Mouse (Mus musculus): ENCODE results near the gene Enthd1. TPM values are rescaled to one million over a fixed set of nuclear protein-coding genes. Genes with fewer than 3 reads are reported as not detected.

Enthd1 gene
- not detected in 2 replicates for polyA plus RNA-seq (2012; rRNA removed)

- no peak within 1 kb of the TSS for H3K4me3 ChIP-seq (replicated peaks; ENCODE audit: insufficient read depth, low read depth, low read length)
- H3K27ac ChIP-seq (ENCODE audit: insufficient read depth, low read length): no peak within 1 kb of the TSS
- H3K4me1 ChIP-seq (ENCODE audit: control insufficient read depth, insufficient read depth, low read length): peaks cover 2% of the 10 kb centered on the region; the same call in 1 of the 2 replicates
- no peaks in the 10 kb centered on the region for H3K27me3 ChIP-seq (ENCODE audit: control insufficient read depth, insufficient read depth, low read length)
- no peak for TF ChIP-seq CTCF (IDR thresholded peaks at IDR 0.05; ENCODE audit: borderline replicate concordance, insufficient read depth, low read depth, low read length)
- TF ChIP-seq POLR2A (IDR thresholded peaks at IDR 0.05; ENCODE audit: borderline replicate concordance, insufficient read depth, low read length): no peak
- no peak for DNase-seq
- 81% methylated on average over 19 of the region's 19 CpGs for WGBS
Observed at GRCm38 (mm10) chr15:80565106-80565665, at the start of gene Enthd1. TSS of gene Enthd1 (minus strand) at chr15:80565156.

- H3K4me1 ChIP-seq (ENCODE audit: control insufficient read depth, insufficient read depth, low read length): peaks cover 3% of the 10 kb centered on the region; the same call in 1 of the 2 replicates
- TF ChIP-seq CTCF (IDR thresholded peaks at IDR 0.05; ENCODE audit: borderline replicate concordance, insufficient read depth, low read depth, low read length): no peak
- H3K4me3 ChIP-seq (replicated peaks; ENCODE audit: insufficient read depth, low read depth, low read length): no peak overlapping the region
- WGBS: 88% methylated on average over 5 of the region's 5 CpGs
- no peak overlapping the region for H3K27ac ChIP-seq (ENCODE audit: insufficient read depth, low read length)
- no peak for DNase-seq
- H3K27me3 ChIP-seq (ENCODE audit: control insufficient read depth, insufficient read depth, low read length): no peaks in the 10 kb centered on the region
Observed at GRCm38 (mm10) chr15:80613904-80614303, 48.9 kb upstream of the Enthd1 start.

GRCm38 (mm10) chr15:80611478-80611877 lies 46.5 kb upstream of the Enthd1 start:
- no peak overlapping the region for H3K4me3 ChIP-seq (replicated peaks; ENCODE audit: insufficient read depth, low read depth, low read length)
- DNase-seq: no peak
- peaks cover 3% of the 10 kb centered on the region; the same call in 1 of the 2 replicates for H3K4me1 ChIP-seq (ENCODE audit: control insufficient read depth, insufficient read depth, low read length)
- no peak for TF ChIP-seq POLR2A (IDR thresholded peaks at IDR 0.05; ENCODE audit: borderline replicate concordance, insufficient read depth, low read length)
- no peak for TF ChIP-seq CTCF (IDR thresholded peaks at IDR 0.05; ENCODE audit: borderline replicate concordance, insufficient read depth, low read depth, low read length)
- no peak overlapping the region for H3K27ac ChIP-seq (ENCODE audit: insufficient read depth, low read length)
- no peaks in the 10 kb centered on the region; the same call in 1 of the 2 replicates for H3K27me3 ChIP-seq (ENCODE audit: control insufficient read depth, insufficient read depth, low read length)
- 75% methylated on average over 5 of the region's 5 CpGs for WGBS

GRCm38 (mm10) chr15:80610335-80610734 lies 45.4 kb upstream of the Enthd1 start:
- 92% methylated on average over 2 of the region's 2 CpGs for WGBS
- Histone ChIP-seq H3K4me3 (replicated peaks; ENCODE audit: insufficient read depth, low read depth, low read length) (no peak overlapping the region), H3K27me3 (ENCODE audit: control insufficient read depth, insufficient read depth, low read length) (no peaks in the 10 kb centered on the region; the same call in 1 of the 2 replicates), H3K4me1 (ENCODE audit: control insufficient read depth, insufficient read depth, low read length) (no peaks in the 10 kb centered on the region), H3K27ac (ENCODE audit: insufficient read depth, low read length) (no peak overlapping the region)
- DNase-seq: no peak
- TF ChIP-seq CTCF (IDR thresholded peaks at IDR 0.05; ENCODE audit: borderline replicate concordance, insufficient read depth, low read depth, low read length) (no peak), POLR2A (IDR thresholded peaks at IDR 0.05; ENCODE audit: borderline replicate concordance, insufficient read depth, low read length) (no peak)

- H3K4me1 ChIP-seq (ENCODE audit: control insufficient read depth, insufficient read depth, low read length): no peaks in the 10 kb centered on the region
- no peaks in the 10 kb centered on the region; the same call in 1 of the 2 replicates for H3K27me3 ChIP-seq (ENCODE audit: control insufficient read depth, insufficient read depth, low read length)
- WGBS: 88% methylated on average over 3 of the region's 3 CpGs
- H3K4me3 ChIP-seq (replicated peaks; ENCODE audit: insufficient read depth, low read depth, low read length): no peak overlapping the region
- no peak for TF ChIP-seq POLR2A (IDR thresholded peaks at IDR 0.05; ENCODE audit: borderline replicate concordance, insufficient read depth, low read length)
- TF ChIP-seq CTCF (IDR thresholded peaks at IDR 0.05; ENCODE audit: borderline replicate concordance, insufficient read depth, low read depth, low read length): no peak
- DNase-seq: no peak
- H3K27ac ChIP-seq (ENCODE audit: insufficient read depth, low read length): no peak overlapping the region
Observed at GRCm38 (mm10) chr15:80607970-80608369, 43.0 kb upstream of the Enthd1 start.

GRCm38 (mm10) chr15:80604026-80604425 lies 39.1 kb upstream of the Enthd1 start:
- no peak for DNase-seq
- Histone ChIP-seq H3K4me1 (ENCODE audit: control insufficient read depth, insufficient read depth, low read length) (no peaks in the 10 kb centered on the region), H3K4me3 (replicated peaks; ENCODE audit: insufficient read depth, low read depth, low read length) (no peak overlapping the region), H3K27me3 (ENCODE audit: control insufficient read depth, insufficient read depth, low read length) (no peaks in the 10 kb centered on the region; the same call in 1 of the 2 replicates), H3K27ac (ENCODE audit: insufficient read depth, low read length) (no peak overlapping the region)
- TF ChIP-seq POLR2A (IDR thresholded peaks at IDR 0.05; ENCODE audit: borderline replicate concordance, insufficient read depth, low read length) (no peak), CTCF (IDR thresholded peaks at IDR 0.05; ENCODE audit: borderline replicate concordance, insufficient read depth, low read depth, low read length) (no peak)
- 96% methylated on average over 6 of the region's 6 CpGs for WGBS

- Histone ChIP-seq H3K27ac (ENCODE audit: insufficient read depth, low read length) (no peak overlapping the region), H3K4me3 (replicated peaks; ENCODE audit: insufficient read depth, low read depth, low read length) (no peak overlapping the region), H3K27me3 (ENCODE audit: control insufficient read depth, insufficient read depth, low read length) (no peaks in the 10 kb centered on the region; the same call in 1 of the 2 replicates), H3K4me1 (ENCODE audit: control insufficient read depth, insufficient read depth, low read length) (no peaks in the 10 kb centered on the region)
- no peak for DNase-seq
- 88% methylated on average over 7 of the region's 7 CpGs for WGBS
- TF ChIP-seq POLR2A (IDR thresholded peaks at IDR 0.05; ENCODE audit: borderline replicate concordance, insufficient read depth, low read length) (no peak), CTCF (IDR thresholded peaks at IDR 0.05; ENCODE audit: borderline replicate concordance, insufficient read depth, low read depth, low read length) (no peak)
Observed at GRCm38 (mm10) chr15:80602487-80602886, 37.5 kb upstream of the Enthd1 start.

- H3K27me3 ChIP-seq (ENCODE audit: control insufficient read depth, insufficient read depth, low read length): no peaks in the 10 kb centered on the region; the same call in 1 of the 2 replicates
- no peak for DNase-seq
- H3K4me1 ChIP-seq (ENCODE audit: control insufficient read depth, insufficient read depth, low read length): no peaks in the 10 kb centered on the region
- no peak overlapping the region for H3K27ac ChIP-seq (ENCODE audit: insufficient read depth, low read length)
- no peak overlapping the region for H3K4me3 ChIP-seq (replicated peaks; ENCODE audit: insufficient read depth, low read depth, low read length)
- 79% methylated on average over 7 of the region's 7 CpGs for WGBS
- TF ChIP-seq POLR2A (IDR thresholded peaks at IDR 0.05; ENCODE audit: borderline replicate concordance, insufficient read depth, low read length) (no peak), CTCF (IDR thresholded peaks at IDR 0.05; ENCODE audit: borderline replicate concordance, insufficient read depth, low read depth, low read length) (no peak)
Observed at GRCm38 (mm10) chr15:80601456-80601855, 36.5 kb upstream of the Enthd1 start.
